Mouse (Mus musculus): ENCODE results near the gene Tbx18.

Gene Tbx18

DNA sequence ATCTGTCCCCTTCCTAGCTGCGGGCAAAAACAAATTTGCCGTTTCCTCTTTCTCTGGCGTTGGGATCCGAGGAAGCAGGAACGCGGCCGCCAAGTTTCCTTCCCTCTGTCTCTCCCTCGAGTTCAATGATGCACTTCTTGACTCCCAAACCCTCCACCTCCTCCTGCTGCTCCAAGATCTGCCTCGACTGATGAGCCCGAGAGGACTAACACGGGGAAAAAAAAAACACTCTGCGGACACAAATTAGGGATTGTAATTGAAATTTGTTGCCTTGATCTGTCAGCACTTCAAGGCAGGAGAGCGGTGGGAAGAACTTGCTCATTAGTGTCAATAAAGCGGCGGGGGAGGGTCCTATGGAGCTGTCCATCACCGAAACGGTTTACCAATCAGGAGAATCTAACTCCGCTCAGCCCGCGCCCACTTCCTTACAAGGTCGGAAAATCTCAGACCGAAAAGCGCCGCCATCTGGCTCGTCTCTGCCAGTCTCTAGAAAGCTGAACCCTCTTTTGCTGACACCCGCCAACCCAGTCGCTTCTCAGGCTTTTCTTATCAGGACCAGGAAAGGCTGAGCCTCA is at the start of gene Tbx18:
TSS of gene Tbx18 (minus strand) at position 300 of the 575 bp plus-strand sequence.
- peak; percentile 76 for DNase-seq (ENCODE audit: inconsistent ontology term)

- no peak for DNase-seq (ENCODE audit: inconsistent ontology term)
Observed at GRCm38 (mm10) chr9:87773951-87774350, 42.9 kb upstream of the Tbx18 start.

DNA sequence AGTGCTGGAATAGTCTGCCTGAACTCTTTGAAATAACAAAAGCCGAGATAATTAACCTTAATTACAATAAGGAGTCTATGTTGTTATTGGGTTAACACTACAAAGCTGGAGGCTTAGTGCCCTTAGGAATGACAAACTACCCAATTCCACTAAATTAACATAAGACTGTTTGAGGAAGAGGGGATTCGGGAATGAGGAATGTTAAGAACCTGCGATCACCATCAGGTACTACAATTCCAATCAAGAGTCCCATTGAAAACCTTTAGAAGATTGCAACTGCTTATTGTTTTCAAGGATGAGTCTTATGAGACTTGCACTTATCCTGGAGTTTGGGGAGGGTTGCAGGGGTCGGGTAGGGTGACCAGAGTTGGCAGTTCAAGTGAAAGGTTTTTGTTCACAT is 24.6 kb upstream of the Tbx18 start:
- no peak for DNase-seq (ENCODE audit: inconsistent ontology term)

GRCm38 (mm10) chr9:87741599-87741998 is 10.5 kb upstream of the Tbx18 start:
- DNase-seq (ENCODE audit: inconsistent ontology term), result no peak

- peak; percentile 55 for DNase-seq (ENCODE audit: inconsistent ontology term)
Observed at GRCm38 (mm10) chr9:87740667-87741066, 9.6 kb upstream of the Tbx18 start.

GRCm38 (mm10) chr9:87740241-87740645 is 9.2 kb upstream of the Tbx18 start:
- DNase-seq (ENCODE audit: inconsistent ontology term), result peak; percentile 40

DNA sequence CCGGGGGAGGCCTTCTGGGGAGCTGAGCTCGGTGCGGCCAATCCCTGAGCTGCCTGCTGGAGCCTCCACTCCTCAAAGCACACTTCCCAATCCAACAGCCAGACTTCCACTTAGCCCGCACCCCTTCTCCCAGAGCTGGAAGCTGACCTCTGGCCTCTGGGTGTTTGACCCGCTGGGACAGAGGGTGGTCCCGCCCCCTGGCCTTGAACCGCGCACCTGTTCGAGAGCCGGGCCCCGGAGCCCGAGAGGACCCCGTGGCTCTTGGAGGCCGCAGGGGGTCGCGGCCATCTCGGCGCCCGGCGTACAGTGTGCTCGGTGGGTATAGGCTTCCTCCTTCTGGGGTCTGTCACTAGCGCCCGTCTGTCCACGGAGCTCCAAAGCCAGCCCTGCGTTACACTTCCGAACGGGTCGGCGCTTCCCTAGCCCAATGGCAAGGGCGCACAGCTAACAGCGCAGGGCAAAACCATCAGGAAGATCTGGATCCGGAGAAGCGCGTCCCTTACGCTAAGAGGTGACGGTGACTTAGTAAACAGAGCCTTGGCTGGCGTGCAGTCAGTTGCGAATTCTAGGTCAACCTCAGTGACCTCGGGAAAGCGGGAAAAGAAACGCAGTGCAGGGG is 8.6 kb upstream of the Tbx18 start:
- no peak for DNase-seq (ENCODE audit: inconsistent ontology term)

DNA sequence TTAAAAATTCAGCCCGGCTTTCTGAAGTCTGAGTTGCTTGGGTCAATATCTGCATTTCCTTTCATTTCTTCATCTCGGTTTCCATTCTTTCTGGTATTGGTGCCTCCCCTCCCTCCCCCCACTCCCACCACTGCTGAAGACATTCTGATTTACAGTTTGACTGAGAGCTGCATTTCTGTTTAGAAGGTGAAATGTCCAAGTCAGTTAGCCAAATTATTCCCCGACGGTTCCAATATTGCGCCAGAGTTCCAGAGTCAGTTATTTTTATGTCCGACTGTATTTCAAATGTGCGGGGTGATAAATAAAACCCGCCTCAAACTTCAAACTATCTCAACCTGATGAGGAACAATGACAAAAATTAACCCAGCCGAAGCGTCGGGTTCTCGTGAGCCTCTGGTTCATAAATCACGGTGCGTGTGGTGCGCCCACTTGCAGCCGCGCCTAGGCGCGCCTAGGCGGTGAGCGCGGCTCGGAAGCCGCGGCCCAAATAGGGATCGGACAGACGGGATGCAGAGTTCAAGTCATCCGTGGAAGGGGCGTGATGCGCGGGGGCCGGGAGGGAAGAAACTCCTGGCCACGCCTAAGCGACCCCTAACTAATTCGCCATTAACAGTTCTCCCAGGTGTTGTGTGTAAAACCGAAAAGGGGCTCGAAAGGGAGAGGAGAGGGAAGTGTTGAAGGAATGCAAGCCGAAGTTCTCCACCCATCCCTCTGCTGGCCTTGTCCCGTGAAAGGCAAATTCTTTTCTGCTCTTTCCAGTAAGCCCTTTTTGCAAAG is 7.9 kb upstream of the Tbx18 start:
- peak; percentile 23 for DNase-seq (ENCODE audit: inconsistent ontology term)

- DNase-seq (ENCODE audit: inconsistent ontology term), result no peak
Observed at GRCm38 (mm10) chr9:87738123-87738522, 7.1 kb upstream of the Tbx18 start.

- DNase-seq (ENCODE audit: inconsistent ontology term), result peak; percentile 32
Observed at GRCm38 (mm10) chr9:87737271-87737670, 6.2 kb upstream of the Tbx18 start.

DNA sequence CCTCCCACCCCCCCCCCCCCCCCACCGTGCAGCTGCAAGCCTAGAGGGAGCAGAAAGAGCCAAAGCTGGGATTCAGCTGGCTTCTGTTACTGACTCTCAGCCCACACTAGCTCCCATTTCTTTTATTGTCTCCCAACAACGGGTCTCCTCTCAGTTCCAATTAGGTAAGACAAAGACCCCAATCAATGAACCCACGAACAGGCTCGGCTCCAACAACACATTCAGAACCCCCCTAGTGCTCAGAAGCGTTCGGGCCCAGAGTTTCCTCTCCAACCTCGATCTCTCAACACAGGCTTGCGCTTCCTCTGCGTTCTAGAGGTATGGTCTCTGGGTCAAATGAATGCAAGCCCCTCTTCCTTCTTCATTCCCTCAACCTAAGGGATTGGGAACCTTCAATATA is 4.0 kb upstream of the Tbx18 start:
- DNase-seq (ENCODE audit: inconsistent ontology term), result no peak

DNA sequence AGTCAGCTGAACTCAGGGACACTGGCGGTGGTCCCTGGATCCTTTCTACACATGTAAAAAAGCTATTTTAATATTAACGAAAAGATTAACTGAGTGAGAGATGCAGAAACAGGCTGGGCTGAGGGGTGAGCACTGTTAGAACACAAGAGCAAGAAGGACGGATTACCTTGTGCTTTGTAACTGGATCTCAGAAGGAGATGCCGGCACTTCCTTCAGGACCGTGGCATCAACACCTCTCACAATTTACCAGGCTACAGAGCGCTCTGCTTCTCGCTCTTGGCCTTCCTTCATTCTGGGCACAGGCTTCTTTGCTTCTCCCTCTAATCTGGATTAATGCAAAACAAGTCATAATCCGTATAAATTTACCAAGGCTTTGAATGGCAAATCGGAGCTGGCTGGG is 3.6 kb upstream of the Tbx18 start:
- no peak for DNase-seq (ENCODE audit: inconsistent ontology term)

DNA sequence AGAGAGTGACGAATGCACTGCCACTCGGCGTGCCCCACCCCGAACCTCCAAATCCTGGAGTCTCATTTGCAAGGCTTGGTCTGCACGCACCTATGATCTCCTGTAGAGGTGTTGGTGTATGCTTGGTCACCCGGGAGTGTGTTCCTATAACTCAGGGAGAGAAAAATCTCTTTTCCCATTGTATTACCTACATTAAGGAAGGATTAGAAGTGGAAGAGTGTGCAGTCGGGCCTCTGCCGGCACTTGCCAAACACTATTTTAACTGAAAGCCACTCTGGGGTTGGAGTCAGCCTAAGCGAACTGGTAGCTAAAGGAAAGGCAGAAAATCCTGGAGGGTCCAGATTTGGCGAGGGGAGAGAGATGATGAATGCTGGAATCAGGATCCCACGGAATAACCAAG is 2.7 kb upstream of the Tbx18 start:
- no peak for DNase-seq (ENCODE audit: inconsistent ontology term)

- DNase-seq (ENCODE audit: inconsistent ontology term), result no peak
Observed at GRCm38 (mm10) chr9:87733236-87733630, 2.2 kb upstream of the Tbx18 start.

DNA sequence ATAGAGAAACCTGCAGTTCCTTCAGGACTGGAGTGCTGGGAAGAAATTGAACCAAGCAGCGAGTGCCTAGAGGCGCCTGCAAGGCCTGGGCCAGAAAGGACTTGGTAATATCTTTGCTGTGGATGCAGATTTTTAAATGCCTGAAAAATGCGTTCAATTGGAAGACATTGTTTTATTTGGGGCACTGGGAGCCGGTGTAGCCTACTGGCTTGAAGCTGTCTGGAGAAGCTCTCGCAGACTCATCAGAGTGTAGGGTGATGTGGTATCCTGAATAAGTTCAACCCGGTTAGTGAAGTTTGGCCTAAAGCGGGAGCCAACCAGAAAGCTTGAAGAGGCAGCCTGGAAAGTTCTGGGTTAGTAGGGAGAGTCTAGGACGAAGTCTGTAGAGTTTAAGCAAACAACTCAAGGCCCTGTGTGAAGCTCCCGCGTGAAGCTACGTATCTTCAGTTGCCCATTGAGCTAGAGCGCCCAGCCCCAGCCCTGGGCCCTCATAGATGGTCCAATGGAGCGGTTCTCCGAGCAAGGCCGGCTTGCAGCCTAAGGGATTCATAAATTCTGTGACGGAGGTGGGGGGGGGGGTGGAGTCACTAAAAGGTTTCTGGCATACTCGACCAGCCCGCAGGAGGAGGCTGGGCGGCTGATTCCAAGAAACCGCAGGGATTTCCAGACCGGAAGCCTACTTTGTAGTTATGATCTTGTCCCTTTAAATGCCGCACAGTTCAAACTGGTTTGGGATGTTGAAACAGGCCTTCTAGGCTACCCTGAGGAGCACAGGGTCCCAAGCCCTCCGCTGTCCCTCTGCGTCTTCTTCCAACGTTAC is 1.6 kb upstream of the Tbx18 start:
- no peak for DNase-seq (ENCODE audit: inconsistent ontology term)

GRCm38 (mm10) chr9:87730271-87730960 is 644 bp downstream of the Tbx18 start:
- no peak for DNase-seq (ENCODE audit: inconsistent ontology term)

- no peak for DNase-seq (ENCODE audit: inconsistent ontology term)
Observed at GRCm38 (mm10) chr9:87729316-87730270, 1.5 kb downstream of the Tbx18 start.

GRCm38 (mm10) chr9:87728107-87728506 is 3.0 kb downstream of the Tbx18 start:
- no peak for DNase-seq (ENCODE audit: inconsistent ontology term)

GRCm38 (mm10) chr9:87727155-87727953 is 3.7 kb downstream of the Tbx18 start:
- no peak for DNase-seq (ENCODE audit: inconsistent ontology term)

DNA sequence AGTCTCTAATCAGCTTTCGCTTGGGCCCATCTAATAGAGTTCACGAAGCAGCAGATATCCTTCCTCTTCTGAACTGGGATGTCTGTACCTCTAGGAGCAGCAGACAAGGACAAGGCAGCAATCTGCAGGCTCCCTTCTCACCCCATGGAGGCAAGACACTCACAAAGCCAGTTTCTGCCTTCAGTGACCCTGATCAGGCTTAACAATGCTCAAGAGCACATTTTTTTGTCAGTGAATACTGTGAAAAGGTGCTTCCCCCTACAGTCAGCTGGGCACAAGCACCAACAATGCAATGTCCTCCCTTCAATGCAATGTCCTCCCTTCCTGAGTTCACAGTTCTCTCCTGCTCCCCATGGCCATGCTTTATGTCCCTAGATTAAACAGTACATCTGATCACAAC is 9.3 kb downstream of the Tbx18 start:
- no peak for DNase-seq (ENCODE audit: inconsistent ontology term)
